Mouse (Mus musculus) c-Kit-positive CD71-positive TER-119-positive erythroid progenitor cells, embryonic 14.5 days (primary cell): Measurements from ENCODE around the gene Gnai3.

Source experiments
- DNase-seq: peaks from one replicate; pipeline ENCODE4 v3.0.0-alpha.2; 2013; ENCODE audit warnings: low spot score

Gnai3 gene

GRCm38 (mm10) chr3:108111320-108111719 is 34.6 kb downstream of the Gnai3 start:
- no peak for DNase-seq

GRCm38 (mm10) chr3:108105281-108105680 is 40.7 kb downstream of the Gnai3 start:
- no peak for DNase-seq

- no peak for DNase-seq
Measured at GRCm38 (mm10) chr3:108102075-108102474, 43.9 kb downstream of the Gnai3 start.

- DNase-seq = no peak
Measured at GRCm38 (mm10) chr3:108101594-108101993, 44.4 kb downstream of the Gnai3 start.

- DNase-seq = peak; percentile 74
Measured at GRCm38 (mm10) chr3:108098316-108098715, 47.6 kb downstream of the Gnai3 start.

GRCm38 (mm10) chr3:108097656-108098055 is 48.3 kb downstream of the Gnai3 start:
- DNase-seq = no peak

GRCm38 (mm10) chr3:108096726-108097125 is 49.2 kb downstream of the Gnai3 start:
- DNase-seq = peak; percentile 90

- DNase-seq = no peak
Measured at GRCm38 (mm10) chr3:108096226-108096625, 49.7 kb downstream of the Gnai3 start.

GRCm38 (mm10) chr3:108094976-108095760 is 50.8 kb downstream of the Gnai3 start:
- no peak for DNase-seq

- no peak for DNase-seq
Measured at GRCm38 (mm10) chr3:108094146-108094545, 51.8 kb downstream of the Gnai3 start.

- DNase-seq = no peak
Measured at GRCm38 (mm10) chr3:108093306-108093705, 52.6 kb downstream of the Gnai3 start.

- DNase-seq = no peak
Measured at GRCm38 (mm10) chr3:108092536-108093115, 53.3 kb downstream of the Gnai3 start, which contains the start of gene Gnat2. Gene Gnat2, plus strand, starts transcription at chr3:108092789.

GRCm38 (mm10) chr3:108092030-108092429 is 53.9 kb downstream of the Gnai3 start:
- no peak for DNase-seq

GRCm38 (mm10) chr3:108090561-108090960 is 55.4 kb downstream of the Gnai3 start:
- no peak for DNase-seq

GRCm38 (mm10) chr3:108089916-108090315 is 56.0 kb downstream of the Gnai3 start:
- no peak for DNase-seq

GRCm38 (mm10) chr3:108088842-108089380 is 57.0 kb downstream of the Gnai3 start:
- no peak for DNase-seq

- DNase-seq = no peak
Measured at GRCm38 (mm10) chr3:108087329-108087728, 58.6 kb downstream of the Gnai3 start.

- DNase-seq = peak; percentile 74
Measured at GRCm38 (mm10) chr3:108086470-108086979, 59.4 kb downstream of the Gnai3 start, which contains the start of gene Ampd2. Gene Ampd2, minus strand, starts transcription at chr3:108086651.

GRCm38 (mm10) chr3:108085721-108086469 is 60.1 kb downstream of the Gnai3 start:
- no peak for DNase-seq

- DNase-seq = peak; percentile 82
Measured at GRCm38 (mm10) chr3:108085281-108085720, 60.6 kb downstream of the Gnai3 start.

GRCm38 (mm10) chr3:108084767-108085270 is 61.1 kb downstream of the Gnai3 start:
- DNase-seq = no peak

GRCm38 (mm10) chr3:108083904-108084407 is 62.0 kb downstream of the Gnai3 start:
- DNase-seq = no peak
